Mouse (Mus musculus) thymus, postnatal 10 days (tissue): Measurements from ENCODE around the gene Cisd3.
A peak's percentile ranks its signal among the peaks of the same experiment; 100 is the strongest.
"Not testable (repeated sequence)": the region's sequence is repeated elsewhere in the genome, so short reads cannot be mapped to it uniquely, and the experiment has no call there.

Source experiments
- DNase-seq, 2 experiments: peaks; one replicate each; pipeline ENCODE4 v3.0.0; 2021; ENCODE audit warnings: low spot score in 2 of 2

The Cisd3 gene

DNA sequence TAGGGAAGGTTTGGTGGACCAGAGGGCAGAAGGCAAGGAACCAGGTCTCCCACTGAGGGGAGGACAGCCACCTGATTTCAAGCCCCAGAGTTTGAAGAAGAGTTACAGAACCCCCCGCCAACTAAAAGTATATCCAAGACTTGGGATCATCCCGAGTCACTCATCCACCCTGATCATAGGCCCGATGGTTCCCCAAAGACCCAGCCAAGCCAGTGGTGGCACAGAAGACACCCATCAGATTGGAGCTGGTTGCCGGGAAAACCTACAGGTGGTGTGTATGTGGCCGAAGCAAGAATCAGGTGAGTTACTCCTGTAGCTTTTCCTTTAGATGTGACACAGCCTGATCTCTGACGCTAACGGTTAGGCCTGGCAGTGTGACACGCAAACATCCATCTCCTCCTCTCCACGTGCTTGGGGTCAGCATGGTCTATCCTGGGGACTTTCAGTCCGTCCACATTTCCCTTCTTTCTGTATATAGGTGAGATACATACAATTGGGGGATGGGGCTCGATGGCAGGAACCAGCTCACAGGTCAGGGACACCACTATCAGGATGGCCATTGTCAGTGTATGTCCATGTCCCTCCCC, 789 bp downstream of the Cisd3 start:
- DNase-seq: no peak

DNA sequence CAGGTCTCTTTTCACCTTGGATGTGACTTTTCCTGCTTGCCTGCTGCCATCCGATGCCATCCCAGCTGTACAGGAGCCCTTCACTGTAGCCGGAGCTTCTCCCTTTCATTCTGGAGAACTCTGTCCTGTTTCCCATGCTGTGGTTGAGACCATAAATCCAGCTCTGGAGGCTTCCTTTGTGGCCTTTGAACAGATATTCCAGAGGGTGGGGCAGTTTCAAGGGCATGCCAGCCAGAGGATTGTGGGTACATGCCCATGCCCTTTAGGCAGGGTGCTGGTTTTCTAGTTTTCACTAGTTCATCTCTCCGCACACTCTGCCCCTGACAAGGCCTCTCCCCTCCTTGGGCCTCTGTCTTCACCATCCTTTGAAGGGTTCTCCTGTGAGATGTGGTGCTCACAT, 1.4 kb downstream of the Cisd3 start:
- no peak for DNase-seq

DNA sequence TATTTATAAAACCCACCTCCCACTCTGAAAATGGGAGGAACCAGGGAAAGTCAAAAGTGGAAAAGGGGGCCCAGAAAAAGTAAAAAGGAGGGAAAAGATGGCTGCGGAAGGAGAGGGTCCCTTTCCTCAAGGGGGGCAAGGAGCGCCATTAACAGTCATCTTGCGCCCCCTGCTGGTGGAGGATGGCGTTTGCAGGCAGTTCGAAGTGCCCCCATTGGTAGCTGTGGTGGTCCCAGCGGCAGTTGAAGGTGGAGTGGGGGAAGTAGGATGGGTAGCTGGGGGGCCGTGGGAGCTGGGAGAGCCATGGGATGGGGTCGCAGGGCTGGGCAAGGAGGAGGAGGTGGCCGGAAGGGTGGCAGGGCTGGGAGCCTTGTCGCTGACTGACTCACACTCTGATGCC, 4.2 kb downstream of the Cisd3 start:
- peak; percentile 62 to 90 for DNase-seq

DNA sequence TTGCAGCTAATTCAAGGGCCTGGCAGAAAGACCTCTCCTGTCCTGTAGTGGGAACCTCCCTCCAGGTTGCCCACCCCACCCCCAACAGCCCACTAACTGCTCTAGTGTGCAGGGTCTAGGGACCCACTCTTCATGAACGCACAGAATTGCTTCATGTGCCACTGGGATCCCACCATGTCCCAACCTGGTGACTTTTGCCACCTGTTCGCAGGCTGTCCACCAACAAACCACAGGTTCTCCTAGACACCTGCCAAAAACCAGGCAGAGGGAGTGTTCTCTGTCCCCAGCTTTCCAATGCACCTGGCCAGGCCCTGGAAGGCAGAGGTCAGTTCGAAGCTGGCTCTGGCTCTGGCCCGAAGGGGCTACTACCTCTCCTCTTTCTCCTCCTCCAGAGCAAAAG, 8.8 kb downstream of the Cisd3 start:
- DNase-seq: no peak

DNA sequence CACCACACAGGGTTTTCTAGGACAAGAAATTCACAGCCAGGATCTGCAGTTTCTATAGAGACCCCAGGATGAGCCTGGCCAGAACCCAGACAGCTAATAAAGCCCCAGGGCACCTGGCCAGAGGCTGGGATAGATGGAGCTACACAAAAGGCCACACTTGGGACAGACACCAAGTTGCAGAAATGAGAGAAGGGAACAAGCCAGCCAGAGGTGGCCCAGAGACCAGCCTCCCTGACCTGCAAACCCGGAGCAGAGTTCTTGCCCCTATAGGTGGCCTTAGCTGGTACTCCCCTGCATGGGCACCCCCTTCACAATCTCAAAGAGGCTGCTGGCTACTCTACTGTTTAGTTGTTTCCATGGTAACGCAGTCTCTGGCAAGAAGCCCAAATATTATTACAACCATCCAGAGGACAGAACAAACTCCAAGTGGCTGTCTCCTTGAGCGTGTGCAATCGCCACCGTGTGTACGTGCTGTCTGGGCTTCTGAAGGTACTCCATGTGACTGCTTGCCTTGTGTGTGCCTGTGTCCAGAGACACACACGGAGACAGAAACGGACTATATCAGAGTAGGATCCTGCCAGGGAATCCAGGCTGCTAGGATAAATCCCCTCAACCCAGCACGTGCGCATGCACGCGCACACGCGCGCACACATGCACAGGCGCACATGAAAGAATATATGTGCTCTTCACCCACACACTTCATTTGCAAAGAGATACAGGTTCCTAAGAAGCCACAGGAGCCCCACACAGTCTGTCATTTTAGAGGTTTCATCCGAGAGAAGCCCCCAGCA, 9.5 kb downstream of the Cisd3 start:
- DNase-seq: no peak

DNA sequence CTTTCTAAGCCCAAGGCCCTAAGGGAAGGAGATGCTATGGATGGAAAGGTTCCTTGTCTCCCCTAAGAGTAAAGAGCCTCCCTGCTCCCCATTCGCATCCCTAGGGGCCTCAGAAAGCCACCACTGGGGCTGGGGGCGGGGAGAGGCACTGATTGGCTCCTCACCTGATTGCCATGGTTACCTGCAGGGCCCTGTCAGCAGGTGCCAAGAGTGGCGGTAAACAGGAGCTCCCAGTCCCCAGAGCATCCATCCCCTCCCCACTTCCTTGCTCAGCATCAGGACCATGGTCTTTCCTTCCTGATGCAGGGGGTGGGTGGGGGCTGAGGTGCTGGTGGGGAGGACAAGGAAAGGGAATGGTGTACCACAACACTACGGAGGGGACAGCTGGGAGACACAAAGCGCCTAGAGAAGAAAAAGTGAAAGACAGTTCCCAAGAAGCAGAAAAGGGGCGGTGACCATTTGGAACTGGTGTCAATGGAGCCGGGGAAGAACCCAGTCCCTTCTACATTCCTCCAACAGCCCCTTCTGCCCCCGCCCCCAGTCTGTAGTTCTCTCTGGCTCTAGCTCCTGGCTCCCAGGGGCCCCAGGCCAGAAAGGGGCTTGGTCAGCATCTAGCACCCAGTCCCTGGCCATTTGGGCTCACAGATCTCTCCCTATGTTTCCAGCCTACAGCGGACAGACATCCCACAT, 10.2 kb downstream of the Cisd3 start:
- no peak for DNase-seq

DNA sequence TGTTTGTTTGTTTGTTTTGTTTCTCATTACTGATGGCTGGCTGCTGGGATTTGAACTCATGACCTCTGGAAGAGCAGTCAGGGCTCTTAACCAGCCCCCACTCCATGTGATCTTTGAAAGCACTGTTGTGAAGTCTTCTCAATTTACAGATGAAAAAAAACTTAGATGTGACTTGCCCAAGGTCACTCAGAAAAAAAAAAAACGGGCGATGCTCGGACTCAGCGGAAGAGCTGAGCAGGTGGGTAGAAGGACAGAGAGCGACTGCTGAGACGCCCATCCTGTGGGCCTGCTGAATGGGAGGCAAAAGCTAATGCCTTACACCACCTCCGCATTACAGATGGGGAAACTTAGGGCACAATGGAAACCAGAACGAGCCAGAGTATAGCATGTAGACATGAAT, 11.0 kb downstream of the Cisd3 start:
- DNase-seq: no peak

DNA sequence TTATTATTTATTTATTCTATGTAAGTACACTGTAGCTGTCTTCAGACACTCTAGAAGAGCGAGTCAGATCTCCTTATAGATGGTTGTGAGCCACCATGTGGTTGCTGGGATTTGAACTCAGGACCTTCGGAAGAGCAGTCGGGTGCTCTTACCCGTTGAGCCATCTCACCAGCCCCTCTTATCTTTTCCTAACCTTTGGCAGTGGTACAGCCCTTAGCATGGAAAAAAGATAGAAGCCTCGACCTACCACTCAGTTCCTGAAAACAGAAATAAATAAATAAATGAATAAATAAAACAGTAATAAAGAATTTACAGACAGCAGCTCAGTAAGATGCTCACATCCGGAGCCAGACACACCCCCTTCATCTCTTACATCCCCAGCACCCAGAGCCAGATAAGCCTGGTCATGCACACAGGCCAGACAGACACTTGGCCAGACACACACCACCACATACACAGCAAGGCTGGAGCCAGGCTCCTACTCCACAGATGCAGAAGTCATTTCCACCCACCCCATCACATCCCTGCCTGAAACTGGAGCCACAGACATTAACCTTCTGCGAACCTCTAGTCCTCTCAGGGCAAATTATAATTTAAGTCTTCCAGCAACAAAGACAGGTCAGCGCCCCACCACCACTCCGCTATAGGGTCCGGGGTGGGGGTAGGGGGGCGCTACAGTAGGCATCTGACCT, 11.7 kb downstream of the Cisd3 start:
- no peak for DNase-seq

DNA sequence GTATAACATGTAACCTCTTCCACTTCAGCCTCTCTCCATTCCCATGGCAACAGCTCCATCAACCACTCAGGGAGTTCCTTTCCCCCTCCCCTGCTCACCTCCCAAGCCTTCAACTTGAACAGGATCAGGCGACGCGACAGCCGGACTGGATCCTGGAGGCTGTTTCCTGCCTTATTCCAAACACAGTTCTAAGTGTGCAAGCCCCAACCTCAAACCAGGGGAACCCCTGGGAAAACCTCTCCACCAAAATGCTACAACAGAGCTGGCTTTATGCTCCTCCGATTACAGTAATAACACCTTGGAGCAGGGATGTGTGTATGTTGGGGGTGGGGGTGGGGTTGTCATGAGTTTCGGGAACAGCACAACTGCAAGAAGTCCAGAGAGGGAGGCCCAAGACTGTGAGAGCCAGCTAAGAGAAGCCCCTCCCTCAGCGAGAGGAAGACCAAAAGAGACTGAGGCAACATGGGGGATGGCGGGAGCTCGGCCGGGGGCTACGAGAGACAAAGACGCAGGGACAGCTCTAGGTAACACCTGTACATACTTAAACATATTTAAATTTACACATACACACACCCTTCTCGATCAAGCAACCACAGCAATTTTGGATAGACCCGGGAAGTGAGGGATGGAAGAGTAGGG, 12.4 kb downstream of the Cisd3 start:
- no peak for DNase-seq

DNA sequence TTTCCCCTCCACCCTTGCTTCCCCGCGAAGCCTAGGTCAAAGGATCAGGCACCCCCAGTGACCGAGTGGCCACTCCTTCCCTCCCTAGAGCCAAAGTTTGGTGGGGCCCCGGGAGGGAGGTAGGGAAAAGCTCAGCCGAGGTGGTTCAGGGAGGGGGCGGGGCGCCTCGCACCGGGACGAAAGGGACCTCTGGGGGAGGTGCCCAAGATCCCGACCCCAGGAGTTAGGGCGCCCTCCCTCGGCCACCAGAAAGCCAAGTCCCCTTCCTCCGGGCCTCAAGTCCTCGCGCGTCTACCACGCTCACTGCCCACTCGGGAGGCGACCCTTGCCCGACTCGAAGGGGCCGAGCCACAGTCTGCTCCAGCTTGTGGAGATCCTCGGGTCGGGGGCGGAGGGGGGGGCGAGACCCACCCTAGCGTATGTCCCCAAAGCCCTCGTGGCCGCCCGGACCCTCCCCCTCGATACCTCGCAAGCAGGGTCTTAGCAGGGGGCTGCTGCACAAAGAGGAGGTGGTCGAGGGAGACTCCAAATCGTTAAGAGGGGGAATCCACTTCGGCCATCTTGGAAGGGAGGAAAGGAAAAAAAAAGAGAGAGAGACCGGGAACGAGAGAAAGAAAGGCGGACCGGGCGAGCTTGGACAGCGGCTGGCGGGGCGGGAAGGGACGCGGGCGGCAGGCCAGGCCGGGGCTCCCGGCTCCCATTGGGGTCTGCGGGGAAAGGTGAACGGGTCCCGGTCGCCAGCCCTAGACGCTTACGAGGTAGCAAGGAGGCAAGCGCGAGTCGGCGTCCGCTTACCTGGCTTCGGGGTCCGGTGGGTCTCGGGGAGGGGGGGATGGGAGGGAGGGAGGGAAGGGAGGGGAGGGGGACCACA, 13.3 kb downstream of the Cisd3 start:
- DNase-seq: peak in 1 of 2 experiments; percentile 41

DNA sequence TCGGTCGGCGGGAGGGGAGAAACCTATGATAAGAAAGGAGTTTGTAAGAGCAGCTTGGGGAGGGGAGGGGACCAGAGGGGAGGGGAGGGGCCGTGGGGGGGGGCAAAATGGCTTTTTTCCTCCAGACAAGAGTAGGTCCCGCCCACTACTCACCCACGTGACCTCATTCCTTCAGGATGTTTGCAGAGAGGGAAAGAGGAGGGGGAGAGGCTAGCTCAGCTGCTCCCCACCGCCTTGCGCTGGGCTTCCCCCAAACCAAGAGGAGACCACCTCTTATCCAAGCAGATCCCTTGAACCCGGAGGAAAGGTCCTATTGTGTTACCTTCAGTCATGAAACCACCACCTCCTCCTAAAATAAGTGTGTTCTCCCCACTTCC, 14.0 kb downstream of the Cisd3 start:
- no peak for DNase-seq

DNA sequence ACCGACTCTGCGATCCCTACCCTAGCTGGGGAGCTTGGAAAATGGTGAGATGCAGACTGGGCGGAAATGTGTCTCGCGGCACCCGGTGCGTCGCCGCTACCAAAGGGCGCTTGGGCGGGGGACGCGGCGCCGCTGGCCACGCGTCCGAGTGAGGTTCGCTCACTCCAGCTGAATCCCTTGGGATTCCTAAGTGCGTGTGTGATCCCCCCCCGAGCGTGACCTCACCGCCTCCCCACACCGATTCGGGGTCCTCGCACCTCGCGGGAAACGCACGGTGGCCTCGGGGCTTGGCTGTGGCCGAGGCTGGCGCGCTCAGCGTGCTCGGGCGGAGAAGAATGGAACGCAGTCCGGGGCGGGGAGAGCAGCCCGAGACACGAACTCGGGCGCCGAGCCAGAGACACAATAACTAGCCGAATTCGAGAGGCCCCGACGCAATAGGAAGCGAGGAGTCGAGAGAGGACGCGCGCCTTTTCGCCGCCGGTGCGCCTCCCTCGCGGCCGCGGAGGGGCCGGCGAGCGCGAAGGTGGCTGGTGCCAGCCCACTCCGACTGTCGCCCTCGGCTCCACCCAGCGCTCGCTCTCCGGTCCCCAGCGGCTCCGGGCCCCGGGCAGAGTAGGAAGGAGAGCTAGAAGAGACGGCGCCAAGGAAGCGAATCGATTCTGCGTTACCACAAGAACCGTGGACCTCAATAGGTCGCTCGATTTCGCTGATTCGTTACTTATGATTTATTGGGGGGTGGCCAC, 14.5 kb downstream of the Cisd3 start, which contains the start of gene Pcgf2:
Gene Pcgf2, minus strand, starts transcription at position 495 of the 743 bp plus-strand sequence.
- DNase-seq: peak in 1 of 2 experiments; percentile 36

DNA sequence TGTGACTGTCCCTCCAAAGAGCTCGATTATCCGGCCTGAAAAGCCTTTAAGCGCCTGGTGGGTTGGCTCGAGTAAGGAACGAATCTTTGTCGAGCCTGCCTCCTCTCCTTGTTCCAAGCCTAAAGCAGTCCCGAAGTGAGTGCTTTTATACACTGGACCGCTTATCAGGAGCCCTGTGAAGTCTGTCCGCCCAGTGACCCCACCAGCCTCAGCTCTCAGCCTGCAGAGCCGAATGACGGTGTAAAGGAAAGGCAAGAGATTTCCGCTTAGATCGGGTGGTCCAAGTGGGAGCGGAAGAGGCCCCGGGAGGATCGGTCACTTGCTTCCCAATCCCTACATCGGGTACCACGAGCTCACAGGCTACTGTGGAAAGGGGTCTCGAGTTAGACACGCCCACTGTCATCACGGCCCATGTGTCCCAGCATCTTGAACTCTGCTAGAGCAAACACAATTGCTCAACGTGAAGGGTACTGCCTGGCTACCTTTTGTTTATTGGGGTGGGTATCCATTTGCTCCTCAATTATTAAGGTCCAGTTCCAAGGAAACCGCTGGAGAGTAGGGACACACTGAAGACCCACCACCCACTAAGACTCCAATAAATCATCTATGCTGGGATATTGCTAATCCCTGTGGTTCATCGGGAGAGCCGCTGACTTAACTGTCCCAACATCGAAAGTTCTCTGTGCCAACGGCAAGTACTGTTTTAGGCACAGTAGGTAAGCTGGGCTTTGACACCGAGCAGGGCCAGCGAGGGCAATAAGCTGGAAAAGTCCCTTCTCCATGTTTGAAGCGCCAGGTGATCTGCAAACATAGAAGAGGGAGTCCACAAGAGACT, 15.3 kb downstream of the Cisd3 start:
- no peak for DNase-seq

DNA sequence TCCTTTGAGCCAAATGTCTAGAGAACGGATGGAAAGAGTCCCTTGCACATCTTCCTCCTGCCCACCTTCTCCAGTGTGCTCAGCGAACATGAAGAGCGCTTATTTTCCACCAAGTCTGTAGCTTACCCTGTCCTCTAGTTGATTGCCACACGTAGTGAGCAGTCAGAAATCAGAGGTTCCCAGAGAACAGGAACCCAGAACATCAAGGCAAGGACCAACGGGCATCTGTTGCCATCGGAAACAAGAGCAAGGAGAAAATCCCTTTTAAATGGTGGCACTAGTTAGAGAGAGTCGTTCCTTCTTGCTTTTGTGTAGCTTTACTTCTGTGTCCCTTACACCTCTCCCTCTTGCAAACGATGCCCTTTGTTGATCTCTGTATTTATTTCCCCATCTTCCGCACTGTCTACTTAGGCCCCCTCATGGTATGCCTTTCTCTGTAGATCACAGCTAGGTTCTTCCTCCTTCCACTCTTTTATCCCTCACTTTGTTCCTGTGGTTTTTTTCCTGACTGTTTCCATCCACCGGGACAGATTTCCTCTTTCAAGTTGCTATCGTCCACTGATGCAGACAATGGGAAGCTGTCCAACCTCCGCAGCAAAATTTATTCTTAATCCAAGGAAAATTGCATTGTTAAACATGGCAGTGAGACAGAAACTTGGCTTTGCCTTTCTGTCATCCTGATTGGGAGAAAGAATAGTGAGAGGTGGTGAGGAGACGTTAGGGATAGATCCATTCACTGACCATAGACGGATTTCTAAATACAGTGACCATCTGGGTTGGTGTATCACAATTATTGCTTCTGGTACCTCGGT, 16.2 kb downstream of the Cisd3 start:
- DNase-seq: no peak

DNA sequence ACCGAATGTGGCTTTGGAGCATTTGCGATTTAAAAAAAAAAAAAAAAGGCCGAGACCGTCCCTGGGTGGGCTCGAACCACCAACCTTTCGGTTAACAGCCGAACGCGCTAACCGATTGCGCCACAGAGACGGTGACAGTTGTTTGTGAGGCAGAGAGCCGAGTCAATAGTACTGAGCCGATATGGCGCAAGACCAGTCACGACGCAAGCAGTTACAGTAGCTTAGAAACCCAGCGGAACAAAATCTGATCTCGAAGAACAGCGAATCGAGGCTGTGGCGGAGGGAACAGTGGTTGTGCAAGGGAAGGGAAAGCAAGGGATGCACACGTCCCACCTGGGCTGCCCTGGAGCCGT, 16.7 kb downstream of the Cisd3 start:
- peak; percentile 80 to 91 for DNase-seq

DNA sequence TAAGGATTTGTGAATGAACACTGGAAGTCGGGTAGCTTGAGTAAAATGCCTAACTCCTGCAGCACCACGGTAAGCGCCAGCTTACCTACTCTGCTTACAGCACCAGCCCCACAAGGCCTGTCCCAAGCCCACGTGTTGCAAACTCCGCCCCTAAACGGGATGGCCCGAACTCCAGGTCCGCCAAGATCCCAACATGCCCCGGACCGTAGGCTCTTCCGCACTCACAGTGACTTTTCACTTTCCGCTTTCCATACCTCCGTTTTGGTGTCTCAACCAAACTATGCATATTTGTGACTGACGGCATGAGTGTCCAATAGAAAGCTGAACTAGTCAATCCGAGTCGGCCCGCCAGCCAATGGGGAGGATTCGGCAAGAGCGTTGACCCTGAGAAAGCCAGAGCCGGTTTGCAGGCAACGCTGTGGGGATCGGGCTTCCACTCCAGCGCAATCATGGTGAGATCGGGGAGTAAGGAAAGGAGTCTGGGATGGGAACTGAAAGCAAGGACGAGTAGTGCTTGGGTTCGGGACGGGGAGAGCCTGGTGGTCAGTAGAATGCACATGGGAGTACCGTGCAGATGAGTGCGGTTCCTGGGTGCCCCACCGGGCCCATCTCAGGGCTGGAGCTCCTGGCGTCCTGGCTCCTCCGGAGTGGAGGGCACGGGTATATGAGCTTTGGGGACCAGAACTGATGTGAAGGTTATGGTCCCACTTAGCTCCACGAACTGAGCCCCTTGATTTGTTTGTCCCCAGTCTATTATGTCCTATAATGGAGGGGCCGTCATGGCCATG, 17.6 kb downstream of the Cisd3 start, which contains the start of gene Psmb3:
Gene Psmb3, plus strand, starts transcription at position 361 of the 788 bp plus-strand sequence.
- peak; percentile 98 to 99 for DNase-seq

DNA sequence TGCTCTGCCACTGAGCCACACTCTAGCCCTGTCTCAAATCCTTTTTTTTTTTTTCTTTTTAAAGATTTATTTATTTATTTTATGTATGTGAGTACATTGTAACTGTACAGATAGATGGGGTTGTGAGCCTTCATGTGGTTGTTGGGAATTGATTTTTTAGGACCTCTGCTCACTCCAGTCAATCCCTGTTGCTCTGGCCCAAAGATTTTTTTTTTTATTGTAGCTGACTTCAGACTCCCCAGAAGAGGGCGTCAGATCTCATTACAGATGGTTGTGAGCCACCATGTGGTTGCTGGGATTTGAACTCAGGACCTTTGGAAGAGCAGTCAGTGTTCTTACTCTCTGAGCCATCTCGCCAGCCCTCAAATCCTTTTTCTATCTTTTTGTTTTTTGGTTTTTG, 24.4 kb downstream of the Cisd3 start:
- DNase-seq: not testable (repeated sequence)
